Mouse (Mus musculus) natural killer cell, adult 2 months (primary cell): ENCODE data around the gene P3h3.
"Not testable (repeated sequence)": the region's sequence is repeated elsewhere in the genome, so short reads cannot be mapped to it uniquely, and the experiment has no call there.

ENCODE experiments used
- DNase-seq, 2 experiments: peaks; one replicate each; pipeline ENCODE4 v3.0.0; 2022; ENCODE audit warnings: low spot score in 2 of 2

P3h3 gene

GRCm38 (mm10) chr6:124856916-124857839 is at the start of gene P3h3:
TSS of gene P3h3 (minus strand) at chr6:124857752.
- peak; percentile 55 to 76 for DNase-seq

- no peak for DNase-seq
These were observed 47.7 kb upstream of the P3h3 start for GRCm38 (mm10) chr6:124904991-124905860.

- no peak for DNase-seq
These were observed 46.8 kb upstream of the P3h3 start for GRCm38 (mm10) chr6:124904161-124904981.

GRCm38 (mm10) chr6:124903580-124904151 is 46.1 kb upstream of the P3h3 start:
- peak; percentile 93 to 95 for DNase-seq

- no peak for DNase-seq
These were observed 44.3 kb upstream of the P3h3 start for GRCm38 (mm10) chr6:124901851-124902250.

- DNase-seq = peak; percentile 46 to 53
These were observed 43.4 kb upstream of the P3h3 start for GRCm38 (mm10) chr6:124900801-124901480.

GRCm38 (mm10) chr6:124900056-124900800 is 42.7 kb upstream of the P3h3 start:
- no peak for DNase-seq

- peak in 1 of 2 experiments; percentile 56 for DNase-seq
These were observed 40.8 kb upstream of the P3h3 start for GRCm38 (mm10) chr6:124898359-124898758.

GRCm38 (mm10) chr6:124894113-124894512 is 36.6 kb upstream of the P3h3 start:
- DNase-seq = not testable (repeated sequence)

- no peak for DNase-seq
These were observed 33.4 kb upstream of the P3h3 start for GRCm38 (mm10) chr6:124890997-124891396.

- DNase-seq = no peak
These were observed 31.1 kb upstream of the P3h3 start for GRCm38 (mm10) chr6:124888555-124889125.

GRCm38 (mm10) chr6:124887986-124888385 is 30.4 kb upstream of the P3h3 start, which contains the start of gene Cd4:
TSS of gene Cd4 (minus strand) at chr6:124888221.
- no peak for DNase-seq

- no peak for DNase-seq
These were observed 28.4 kb upstream of the P3h3 start for GRCm38 (mm10) chr6:124885956-124886381.

GRCm38 (mm10) chr6:124884714-124885500 is 27.4 kb upstream of the P3h3 start:
- peak in 1 of 2 experiments; percentile 12 for DNase-seq

GRCm38 (mm10) chr6:124883351-124883750 is 25.8 kb upstream of the P3h3 start:
- DNase-seq = no peak

- DNase-seq = no peak
These were observed 24.3 kb upstream of the P3h3 start for GRCm38 (mm10) chr6:124881821-124882220.

GRCm38 (mm10) chr6:124879390-124879789 is 21.8 kb upstream of the P3h3 start:
- DNase-seq = no peak

GRCm38 (mm10) chr6:124874348-124874747 is 16.8 kb upstream of the P3h3 start:
- DNase-seq = no peak

GRCm38 (mm10) chr6:124866560-124866959 is 9.0 kb upstream of the P3h3 start:
- no peak for DNase-seq
